Mouse (Mus musculus) liver, adult 2 months (tissue): ENCODE measurements at regions not wholly inside any gene's neighbourhood (a gene's known extent, or its start where the extent isn't known, plus 50 kb on each side); places are given as distances from the start of the nearest gene placed in this dataset.
A peak's percentile ranks its signal among the peaks of the same experiment; 100 is the strongest.

ENCODE experiments used
- DNase-seq: peaks from one replicate; pipeline ENCODE4 v3.0.0-alpha.2; 2011; ENCODE audit warnings: low read depth, low spot score; ENCODE audit errors: extremely low read depth
- H3K27ac ChIP-seq: fragments of 200-500 bp; replicated peaks from 2 replicates; pipeline ENCODE4 v1.5.1; 2012; ENCODE audit warnings: low read depth, mild to moderate bottlenecking, control low read depth, inconsistent platforms, low read length; ENCODE audit not compliant: insufficient read depth
- H3K27me3 ChIP-seq: fragments of 200-500 bp; 2 replicates; pipeline ENCODE4 v1.6.1; 2012; ENCODE audit warnings: mild to moderate bottlenecking, moderate library complexity, low read length, inconsistent platforms; ENCODE audit not compliant: control insufficient read depth, insufficient read depth
- H3K36me3 ChIP-seq: fragments of 200-500 bp; 2 replicates; pipeline ENCODE4 v1.6.1; 2012; ENCODE audit warnings: low read length, inconsistent platforms; ENCODE audit not compliant: control insufficient read depth, insufficient read depth
- H3K4me1 ChIP-seq: fragments of 200-500 bp; 2 replicates; pipeline ENCODE4 v1.6.1; 2011; ENCODE audit warnings: low read length; ENCODE audit not compliant: control insufficient read depth, insufficient read depth
- H3K4me3 ChIP-seq: fragments of 200-500 bp; 2 replicates; pipeline ENCODE4 v1.5.1; 2011; ENCODE audit warnings: low read depth, mild to moderate bottlenecking, control low read depth, low read length, moderate library complexity; ENCODE audit not compliant: insufficient read depth
- H3K79me2 ChIP-seq: fragments of 200-500 bp; 2 replicates; pipeline ENCODE4 v1.6.1; 2012; ENCODE audit warnings: inconsistent platforms, mild to moderate bottlenecking, low read length, moderate library complexity; ENCODE audit not compliant: control insufficient read depth, insufficient read depth
- H3K9ac ChIP-seq: fragments of 200-500 bp; 2 replicates; pipeline ENCODE4 v1.6.1; 2012; ENCODE audit warnings: low read depth, mild to moderate bottlenecking, control low read depth, inconsistent platforms, low read length
- CTCF ChIP-seq: fragments of 200-500 bp; IDR thresholded peaks from 2 replicates; pipeline ENCODE4 v1.5.1; 2011; ENCODE audit warnings: low read depth, low read length, control low read depth
- POLR2A ChIP-seq: fragments of 200-500 bp; IDR thresholded peaks from 2 replicates; pipeline ENCODE4 v1.6.1; 2011; ENCODE audit warnings: low read length, control low read depth; ENCODE audit not compliant: insufficient read depth; ENCODE audit errors: extremely low read depth
- WGBS: fragments of 180-500 bp; shearing (Covaris S2); methylation state at CpG from one replicate; pipeline ENCODE4 v1.1.7; 2018; 5-methylcytosine and 5-hydroxymethylcytosine counted together

- DNase-seq = no peak
- no peaks in the 10 kb centered on the region for H3K4me1 ChIP-seq
- no peak overlapping the region for H3K4me3 ChIP-seq
- no peak overlapping the region for H3K9ac ChIP-seq
- 83% methylated on average over 3 of the region's 3 CpGs for WGBS
- TF ChIP-seq CTCF (no peak), POLR2A (no peak)
- no peaks in the 10 kb centered on the region for H3K36me3 ChIP-seq
- H3K79me2 ChIP-seq = no peaks in the 10 kb centered on the region
- no peaks in the 10 kb centered on the region for H3K27me3 ChIP-seq
- H3K27ac ChIP-seq = no peak overlapping the region
These were observed 657.2 kb upstream of the Zeb2 start for GRCm38 (mm10) chr2:45774416-45774815.

DNA sequence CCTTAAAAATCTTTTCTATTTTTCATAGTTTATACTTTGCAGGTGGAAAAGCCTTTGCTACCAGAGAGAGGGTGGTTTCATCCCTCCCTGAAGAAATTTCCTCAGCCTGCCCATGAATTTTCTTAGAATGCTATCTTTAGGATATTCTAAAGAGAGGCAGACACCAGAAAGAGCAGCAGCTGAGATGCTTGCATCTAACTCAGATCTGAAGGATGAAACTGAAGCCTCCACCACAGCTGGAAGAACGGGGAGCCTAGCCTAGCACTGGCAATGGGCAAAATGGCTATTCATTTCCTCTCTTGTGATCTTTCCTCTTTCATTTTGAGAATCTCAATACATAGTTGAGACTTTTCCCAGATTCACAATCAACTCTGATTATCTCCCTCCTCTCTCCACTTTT is 640.0 kb upstream of the Zeb2 start:
- TF ChIP-seq POLR2A = no peak
- TF ChIP-seq CTCF = no peak
- no peak overlapping the region for H3K4me3 ChIP-seq
- H3K27me3 ChIP-seq = no peaks in the 10 kb centered on the region
- 80% methylated on average over 1 of the region's 1 CpGs for WGBS
- DNase-seq = no peak
- no peak overlapping the region for H3K9ac ChIP-seq
- H3K27ac ChIP-seq = no peak overlapping the region
- H3K4me1 ChIP-seq = no peaks in the 10 kb centered on the region
- H3K36me3 ChIP-seq = no peaks in the 10 kb centered on the region
- no peaks in the 10 kb centered on the region for H3K79me2 ChIP-seq

DNA sequence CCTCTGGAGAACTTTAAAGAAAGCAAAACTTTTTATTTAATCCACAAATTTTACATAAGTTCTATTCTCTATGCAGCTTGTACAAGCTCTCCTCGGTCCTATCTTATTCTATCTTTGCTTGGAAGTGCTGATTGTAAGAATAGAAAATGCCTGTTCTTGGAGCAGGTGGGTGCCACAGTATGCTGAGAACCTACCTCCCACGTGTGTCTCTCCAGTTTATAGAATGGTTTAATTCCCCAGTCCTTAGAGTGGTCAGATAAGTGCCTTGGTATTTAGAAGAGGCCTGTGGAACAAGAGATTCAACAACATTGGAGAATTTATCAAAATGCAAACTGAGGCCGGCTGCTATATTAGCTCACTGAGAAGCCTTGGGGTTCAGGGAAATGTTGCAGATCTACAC is 639.2 kb upstream of the Zeb2 start:
- no peak overlapping the region for H3K4me3 ChIP-seq
- 74% methylated on average over 3 of the region's 3 CpGs for WGBS
- DNase-seq = no peak

GRCm38 (mm10) chr2:45751746-45752145 is 634.6 kb upstream of the Zeb2 start:
- H3K27ac ChIP-seq = no peak overlapping the region
- H3K4me3 ChIP-seq = no peak overlapping the region
- H3K27me3 ChIP-seq = no peaks in the 10 kb centered on the region
- H3K4me1 ChIP-seq = no peaks in the 10 kb centered on the region
- no peak overlapping the region for H3K9ac ChIP-seq
- no peaks in the 10 kb centered on the region for H3K79me2 ChIP-seq
- no peak for DNase-seq
- TF ChIP-seq CTCF = no peak
- TF ChIP-seq POLR2A = no peak
- H3K36me3 ChIP-seq = no peaks in the 10 kb centered on the region
- 87% methylated on average over 2 of the region's 2 CpGs for whole genome bisulfite sequencing

More for the DNA sequence above, 639.2 kb upstream of the Zeb2 start:
- Histone ChIP-seq H3K27me3 (no peaks in the 10 kb centered on the region), H3K79me2 (no peaks in the 10 kb centered on the region), H3K27ac (no peak overlapping the region), H3K36me3 (no peaks in the 10 kb centered on the region), H3K4me1 (no peaks in the 10 kb centered on the region), H3K9ac (no peak overlapping the region)
- TF ChIP-seq POLR2A = no peak
- TF ChIP-seq CTCF = no peak

GRCm38 (mm10) chr2:45749379-45749778 is 632.2 kb upstream of the Zeb2 start:
- H3K27ac ChIP-seq = no peak overlapping the region
- H3K79me2 ChIP-seq = no peaks in the 10 kb centered on the region
- DNase-seq = no peak
- H3K9ac ChIP-seq = no peak overlapping the region
- H3K4me3 ChIP-seq = no peak overlapping the region
- H3K4me1 ChIP-seq = no peaks in the 10 kb centered on the region
- WGBS = 84% methylated on average over 2 of the region's 2 CpGs
- TF ChIP-seq CTCF (no peak), POLR2A (no peak)
- H3K36me3 ChIP-seq = no peaks in the 10 kb centered on the region
- H3K27me3 ChIP-seq = no peaks in the 10 kb centered on the region

DNA sequence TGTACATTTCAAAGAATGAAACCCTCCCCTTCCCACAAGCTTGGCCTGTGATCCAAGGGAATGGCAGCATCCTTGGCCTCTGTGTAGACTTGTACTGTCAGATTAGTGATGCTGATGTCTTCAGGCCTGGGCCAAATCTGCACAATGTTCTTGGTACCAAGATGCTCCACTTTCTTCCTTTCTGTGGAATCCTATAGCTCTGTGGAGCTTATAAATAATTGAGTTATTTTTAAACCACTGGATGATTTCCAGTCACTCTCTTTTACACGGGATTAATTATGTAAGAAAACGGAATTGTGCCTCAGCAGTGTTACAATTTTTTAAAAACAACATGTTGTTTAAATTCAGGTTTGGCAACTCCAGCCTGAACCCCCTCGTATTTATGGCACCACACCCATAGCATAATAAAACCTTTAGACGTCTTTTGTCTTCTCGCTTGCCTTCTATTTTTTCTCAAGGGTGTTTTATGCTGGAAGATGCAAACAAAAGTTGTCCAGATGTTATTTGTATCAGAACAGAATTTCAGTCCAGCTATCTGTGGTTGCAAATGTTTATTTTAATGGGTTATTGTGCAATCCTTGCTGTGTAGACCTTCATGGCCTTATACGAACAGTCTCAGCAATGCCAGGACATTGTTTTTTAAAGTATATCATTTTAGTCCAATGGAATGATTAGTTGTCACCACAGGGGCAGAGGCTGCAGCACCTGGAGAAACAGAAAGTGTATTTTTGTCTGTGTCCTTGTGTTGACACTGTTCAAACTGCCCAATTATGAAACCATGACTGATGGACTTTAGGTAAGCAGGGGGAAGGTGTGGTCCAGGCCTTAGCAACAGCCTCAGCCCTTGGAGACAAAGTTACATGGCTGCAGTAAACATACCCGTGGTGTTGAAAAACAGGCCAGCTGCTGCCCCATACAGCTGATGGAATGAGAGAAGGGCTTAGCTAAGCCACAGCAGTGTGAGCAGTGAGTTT is 630.4 kb upstream of the Zeb2 start:
- no peak overlapping the region for H3K4me3 ChIP-seq
- TF ChIP-seq CTCF (no peak), POLR2A (no peak)
- no peak overlapping the region for H3K9ac ChIP-seq
- no peaks in the 10 kb centered on the region for H3K36me3 ChIP-seq
- 60% methylated on average over 7 of the region's 7 CpGs for WGBS
- H3K27me3 ChIP-seq = no peaks in the 10 kb centered on the region
- DNase-seq = peak; percentile 56
- no peak overlapping the region for H3K27ac ChIP-seq
- H3K4me1 ChIP-seq = no peaks in the 10 kb centered on the region
- H3K79me2 ChIP-seq = no peaks in the 10 kb centered on the region
